Mouse (Mus musculus) hematopoietic stem cell, adult 5-6 weeks (primary cell): ENCODE results near the gene Zbtb46. TPM values are rescaled to one million over a fixed set of nuclear protein-coding genes. Genes with fewer than 3 reads are reported as not detected.

Experiments
- total RNA-seq: library from RNA; stranded (forward); fragments of 172-1452, 232-1000 nt; gene quantifications from 2 replicates; pipeline ENCODE4 v1.2.3, GENCODE M21; 2017

Zbtb46 gene
- total RNA-seq, 1 experiment from 2014 or later: 6.0 TPM

Other genes starting within 250 kb of the Zbtb46 start
- 0.25 TPM in 1 of 2 replicates, not detected in the other for gene Srms, start 246.2 kb downstream of the Zbtb46 start, total RNA-seq
- 0.63 TPM in 1 of 2 replicates, not detected in the other for gene Fndc11, start 239.4 kb downstream of the Zbtb46 start, total RNA-seq
- 12.4 and 16.3 TPM in 2 replicates for gene Helz2, start 217.4 kb downstream of the Zbtb46 start, total RNA-seq
- gene Gmeb2, start 171.4 kb downstream of the Zbtb46 start, total RNA-seq: 14.8 and 16.9 TPM in 2 replicates
- gene Stmn3, start 144.9 kb downstream of the Zbtb46 start, total RNA-seq: not detected in 2 replicates
- 46.8 and 56.7 TPM in 2 replicates for gene Rtel1, start 139.7 kb downstream of the Zbtb46 start, total RNA-seq
- gene Zgpat, start 94.5 kb downstream of the Zbtb46 start, total RNA-seq: 48.8 and 55.8 TPM in 2 replicates
- 54.9 and 75.9 TPM in 2 replicates for gene Arfrp1, start 94.0 kb downstream of the Zbtb46 start, total RNA-seq
- 32.4 and 36.1 TPM in 2 replicates for gene Lime1, start 79.3 kb downstream of the Zbtb46 start, total RNA-seq
- not detected in 2 replicates for gene Abhd16b, start 33.8 kb upstream of the Zbtb46 start, total RNA-seq
- 118 and 129 TPM in 2 replicates for gene Tpd52l2, start 37.7 kb upstream of the Zbtb46 start, total RNA-seq
- gene Dnajc5, start 61.1 kb upstream of the Zbtb46 start, total RNA-seq: 36.9 and 43.1 TPM in 2 replicates
- gene Uckl1, start 125.5 kb upstream of the Zbtb46 start, total RNA-seq: 66.1 and 82.4 TPM in 2 replicates
- gene Prpf6, start 132.4 kb upstream of the Zbtb46 start, total RNA-seq: 74.3 and 120 TPM in 2 replicates
- 17.1 and 40.2 TPM in 2 replicates for gene Zfp512b, start 133.4 kb upstream of the Zbtb46 start, total RNA-seq
- gene Samd10, start 139.8 kb upstream of the Zbtb46 start, total RNA-seq: 9.0 and 9.2 TPM in 2 replicates
- gene Gm29797, start 197.6 kb upstream of the Zbtb46 start, total RNA-seq: not detected in 2 replicates
- 0.25 TPM in 1 of 2 replicates, not detected in the other for gene Sox18, start 212.2 kb upstream of the Zbtb46 start, total RNA-seq
- 9.1 and 22.7 TPM in 2 replicates for gene Tcea2, start 220.9 kb upstream of the Zbtb46 start, total RNA-seq
- gene Rgs19, start 234.6 kb upstream of the Zbtb46 start, total RNA-seq: 89.7 and 90.4 TPM in 2 replicates
- gene Lkaaear1, start 239.0 kb upstream of the Zbtb46 start, total RNA-seq: not detected in 2 replicates